Mouse (Mus musculus) midbrain, embryonic 15.5 days (tissue): Measurements from ENCODE around the gene Ccr2. TPM values are rescaled to one million over a fixed set of nuclear protein-coding genes. Genes with fewer than 3 reads are reported as not detected.
"Not testable (repeated sequence)": the region's sequence is repeated elsewhere in the genome, so short reads cannot be mapped to it uniquely, and the experiment has no call there.

Source experiments
- ATAC-seq: fragments of 200-750 bp; cut with Nextera tagmentation; replicated peaks from 2 replicates; pipeline ENCODE4 v1.8.0; 2017; ENCODE audit warnings: moderate TSS enrichment
- H3K27ac ChIP-seq: fragments of 300-500 bp; sonication (generic); 2 replicates; pipeline ENCODE4 v1.5.1; 2015; ENCODE audit warnings: mild to moderate bottlenecking, inconsistent platforms
- H3K27me3 ChIP-seq: fragments of 300-500 bp; sonication (generic); replicated peaks from 2 replicates; pipeline ENCODE4 v1.6.1; 2015; ENCODE audit warnings: inconsistent platforms
- H3K36me3 ChIP-seq: fragments of 300-500 bp; sonication (generic); replicated peaks from 2 replicates; pipeline ENCODE4 v1.6.1; 2015; ENCODE audit warnings: inconsistent platforms
- H3K4me1 ChIP-seq: fragments of 300-500 bp; sonication (generic); 2 replicates; pipeline ENCODE4 v1.6.1; 2015; ENCODE audit warnings: inconsistent platforms
- H3K4me2 ChIP-seq: fragments of 300-500 bp; sonication (generic); 2 replicates; pipeline ENCODE4 v1.6.1; 2015; ENCODE audit warnings: inconsistent platforms, mild to moderate bottlenecking, moderate library complexity
- H3K4me3 ChIP-seq: fragments of 300-500 bp; sonication (generic); 2 replicates; pipeline ENCODE4 v1.5.1; 2015; ENCODE audit warnings: mild to moderate bottlenecking, inconsistent platforms
- H3K9ac ChIP-seq: fragments of 300-500 bp; sonication (generic); 2 replicates; pipeline ENCODE4 v1.6.1; 2015; ENCODE audit warnings: mild to moderate bottlenecking, inconsistent platforms
- H3K9me3 ChIP-seq: fragments of 300-500 bp; sonication (generic); 2 replicates; pipeline ENCODE4 v1.6.1; 2016; ENCODE audit warnings: inconsistent platforms
- WGBS: fragments of 180-500 bp; shearing (Covaris S2); methylation state at CpG from one replicate; pipeline ENCODE4 v1.1.7; 2015; ENCODE audit warnings: mixed read lengths; 5-methylcytosine and 5-hydroxymethylcytosine counted together
- polyA plus RNA-seq: library from polyadenylated mRNA; unstranded; fragments of >200 nt; fragmentation: Nextera tagmentation; extraction: Ambion mirVana; gene quantifications from 2 replicates; pipeline ENCODE4 v1.2.1, GENCODE M21; 2015

The Ccr2 gene
- polyA plus RNA-seq, 1 experiment from 2014 or later, result 0.32 TPM

GRCm38 (mm10) chr9:124126373-124126772 lies 24.6 kb downstream of the Ccr2 start:
- Histone ChIP-seq H3K27me3 (no peaks in the 10 kb centered on the region), H3K4me1 (no peaks in the 10 kb centered on the region), H3K36me3 (no peaks in the 10 kb centered on the region), H3K9ac (no peak overlapping the region), H3K4me2 (no peak overlapping the region), H3K4me3 (no peak overlapping the region), H3K27ac (no peak overlapping the region), H3K9me3 (no peaks in the 10 kb centered on the region)
- 60% methylated on average over 5 of the region's 5 CpGs for WGBS
- no peak for ATAC-seq

GRCm38 (mm10) chr9:124127412-124127811 lies 25.7 kb downstream of the Ccr2 start:
- Histone ChIP-seq H3K9ac (no peak overlapping the region), H3K36me3 (no peaks in the 10 kb centered on the region), H3K4me2 (no peak overlapping the region), H3K4me1 (no peaks in the 10 kb centered on the region), H3K27me3 (no peaks in the 10 kb centered on the region), H3K4me3 (no peak overlapping the region), H3K27ac (no peak overlapping the region), H3K9me3 (no peaks in the 10 kb centered on the region)
- ATAC-seq, result no peak
- 64% methylated on average over 4 of the region's 4 CpGs for WGBS

GRCm38 (mm10) chr9:124128379-124128778 lies 26.6 kb downstream of the Ccr2 start:
- Histone ChIP-seq H3K27me3 (no peaks in the 10 kb centered on the region), H3K27ac (no peak overlapping the region), H3K9ac (no peak overlapping the region), H3K9me3 (no peaks in the 10 kb centered on the region), H3K4me3 (no peak overlapping the region), H3K4me2 (no peak overlapping the region), H3K4me1 (no peaks in the 10 kb centered on the region), H3K36me3 (no peaks in the 10 kb centered on the region)
- no peak for ATAC-seq
- WGBS, result 0% methylated on average over 1 of the region's 1 CpGs

GRCm38 (mm10) chr9:124132899-124133298 lies 31.1 kb downstream of the Ccr2 start:
- not testable (repeated sequence) for H3K27ac ChIP-seq, H3K4me1 ChIP-seq, ATAC-seq, H3K4me3 ChIP-seq, H3K4me2 ChIP-seq, H3K9me3 ChIP-seq, H3K9ac ChIP-seq, H3K36me3 ChIP-seq, H3K27me3 ChIP-seq
- 89% methylated on average over 2 of the region's 2 CpGs for WGBS

- not testable (repeated sequence) for H3K4me2 ChIP-seq, H3K9me3 ChIP-seq, ATAC-seq, H3K36me3 ChIP-seq, H3K4me3 ChIP-seq, H3K27me3 ChIP-seq, H3K4me1 ChIP-seq, H3K9ac ChIP-seq, H3K27ac ChIP-seq
- WGBS, result 89% methylated on average over 1 of the region's 1 CpGs
Measured at GRCm38 (mm10) chr9:124134919-124135318, 33.2 kb downstream of the Ccr2 start.

GRCm38 (mm10) chr9:124137619-124138018 lies 35.9 kb downstream of the Ccr2 start:
- H3K4me3 ChIP-seq, result no peak overlapping the region
- 82% methylated on average over 11 of the region's 11 CpGs for WGBS
- no peaks in the 10 kb centered on the region for H3K9me3 ChIP-seq
- no peak for ATAC-seq
- H3K27ac ChIP-seq, result no peak overlapping the region
- H3K4me2 ChIP-seq, result no peak overlapping the region
- no peak overlapping the region for H3K9ac ChIP-seq
- no peaks in the 10 kb centered on the region for H3K4me1 ChIP-seq
- no peaks in the 10 kb centered on the region for H3K27me3 ChIP-seq
- H3K36me3 ChIP-seq, result no peaks in the 10 kb centered on the region

- ATAC-seq, result no peak
- H3K4me3 ChIP-seq, result no peak overlapping the region
- H3K27ac ChIP-seq, result no peak overlapping the region
- H3K27me3 ChIP-seq, result no peaks in the 10 kb centered on the region
- WGBS, result 55% methylated on average over 4 of the region's 4 CpGs
- H3K9ac ChIP-seq, result no peak overlapping the region
- no peaks in the 10 kb centered on the region for H3K9me3 ChIP-seq
- no peaks in the 10 kb centered on the region for H3K4me1 ChIP-seq
- H3K4me2 ChIP-seq, result no peak overlapping the region
- no peaks in the 10 kb centered on the region for H3K36me3 ChIP-seq
Measured at GRCm38 (mm10) chr9:124138055-124138775, 36.5 kb downstream of the Ccr2 start.

- Histone ChIP-seq H3K9ac (no peak overlapping the region), H3K27me3 (no peaks in the 10 kb centered on the region), H3K4me1 (no peaks in the 10 kb centered on the region), H3K4me3 (no peak overlapping the region), H3K36me3 (no peaks in the 10 kb centered on the region), H3K9me3 (no peaks in the 10 kb centered on the region), H3K4me2 (no peak overlapping the region), H3K27ac (no peak overlapping the region)
- WGBS, result 90% methylated on average over 1 of the region's 1 CpGs
- ATAC-seq, result no peak
Measured at GRCm38 (mm10) chr9:124143678-124144077, 41.9 kb downstream of the Ccr2 start.

GRCm38 (mm10) chr9:124146307-124146706 lies 44.6 kb downstream of the Ccr2 start:
- Histone ChIP-seq H3K4me3 (no peak overlapping the region), H3K36me3 (no peaks in the 10 kb centered on the region), H3K4me1 (no peaks in the 10 kb centered on the region), H3K9ac (no peak overlapping the region), H3K4me2 (no peak overlapping the region), H3K27me3 (no peaks in the 10 kb centered on the region), H3K27ac (no peak overlapping the region), H3K9me3 (no peaks in the 10 kb centered on the region)
- ATAC-seq, result no peak

Other genes with a start within 250 kb of the Ccr2 start
- 0.05 and 0.09 TPM in 2 replicates for gene Xcr1, start 239.9 kb upstream of the Ccr2 start, polyA plus RNA-seq
- gene Ccr1, start 133.3 kb upstream of the Ccr2 start, polyA plus RNA-seq, result 0.84 and 1.0 TPM in 2 replicates
- not detected in 2 replicates for gene Ccr1l1, start 123.5 kb upstream of the Ccr2 start, polyA plus RNA-seq
- gene Ccr3, start 80.0 kb upstream of the Ccr2 start, polyA plus RNA-seq, result not detected in 2 replicates
- gene Ccr5, start 19.6 kb downstream of the Ccr2 start, polyA plus RNA-seq, result 0.79 and 1.3 TPM in 2 replicates
- 13.8 TPM in 2 replicates for gene 2010315B03Rik, start 210.7 kb downstream of the Ccr2 start, polyA plus RNA-seq